Mouse (Mus musculus) ES-CJ7 (cell line): Measurements from ENCODE around the gene Ptbp1.
A peak's percentile ranks its signal among the peaks of the same experiment; 100 is the strongest.

ENCODE experiments used
- DNase-seq: peaks from one replicate; pipeline ENCODE4 v3.0.0; 2011; ENCODE audit warnings: low read depth, low spot score

Ptbp1 gene

DNA sequence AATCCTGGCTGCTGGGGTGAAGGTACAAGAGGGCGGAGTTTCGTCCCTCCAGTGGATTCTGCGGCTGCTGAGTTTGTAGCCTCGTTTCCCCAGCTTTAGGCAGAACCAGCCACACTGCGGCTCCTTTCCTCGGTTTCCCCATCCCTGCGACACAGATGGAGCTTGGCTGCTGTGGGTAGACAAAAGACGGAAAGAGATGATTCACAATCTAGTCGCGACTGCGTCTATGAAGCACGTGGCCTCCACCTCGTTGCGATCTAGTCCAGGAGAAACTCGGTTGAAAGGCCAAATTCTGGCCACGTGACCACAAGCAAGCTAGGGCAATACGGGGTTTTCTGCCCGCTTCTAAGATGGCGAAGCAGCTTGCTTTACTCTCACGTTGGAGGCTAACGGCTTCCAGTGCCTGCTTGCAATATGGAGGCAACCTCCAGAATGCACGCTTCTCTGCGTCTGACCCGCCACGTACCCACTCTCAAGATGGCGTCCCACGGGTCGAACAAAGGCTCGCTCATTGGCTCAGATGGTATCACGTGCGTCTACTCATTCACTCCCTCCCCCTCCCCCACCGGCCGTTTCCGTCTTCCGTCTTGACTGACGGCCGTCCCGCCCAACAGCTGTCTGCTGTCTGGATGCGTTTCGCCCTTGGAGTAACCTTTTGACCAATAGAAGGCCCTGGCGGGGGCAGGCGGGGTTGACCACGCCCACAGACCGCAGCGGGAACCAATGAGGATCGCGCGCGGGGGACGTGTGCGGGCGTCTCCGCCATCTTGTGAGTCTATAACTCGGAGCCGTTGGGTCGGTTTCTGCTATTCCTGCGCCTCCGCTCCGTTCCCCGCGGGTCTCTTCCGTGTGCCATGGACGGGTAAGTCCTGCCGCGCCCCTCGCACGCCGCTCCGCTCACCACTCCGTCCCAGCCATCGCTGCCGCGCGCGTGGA is at the start of gene Ptbp1:
Ptbp1 (plus strand) TSS at position 568 of the 936 bp plus-strand sequence.
- DNase-seq, result peak; percentile 100

- DNase-seq, result no peak
Observed at GRCm38 (mm10) chr10:79805636-79806035, 48.6 kb upstream of the Ptbp1 start.

- DNase-seq, result no peak
Observed at GRCm38 (mm10) chr10:79806331-79806730, 47.9 kb upstream of the Ptbp1 start.

DNA sequence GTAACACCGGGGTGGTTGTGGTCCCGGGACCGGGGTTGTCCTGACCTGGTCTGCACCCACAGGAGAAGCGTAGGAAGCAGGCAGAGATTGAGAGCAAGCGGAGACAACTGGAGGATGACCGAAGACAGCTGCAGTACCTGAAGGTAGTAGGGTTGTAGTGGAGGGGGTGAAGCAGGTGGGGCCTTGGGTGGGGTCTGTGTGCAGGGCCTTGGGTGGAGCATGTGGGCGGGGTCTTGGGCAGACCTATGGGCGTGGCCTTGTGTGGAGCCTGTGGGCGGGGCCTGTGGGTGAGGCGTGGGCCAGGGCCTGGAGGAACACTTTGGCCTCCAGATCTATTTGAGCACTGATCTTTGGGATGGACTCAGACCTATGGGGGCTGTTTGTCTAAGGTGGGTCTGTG is 47.3 kb upstream of the Ptbp1 start:
- peak; percentile 69 for DNase-seq

GRCm38 (mm10) chr10:79807826-79808225 is 46.4 kb upstream of the Ptbp1 start:
- DNase-seq, result no peak

DNA sequence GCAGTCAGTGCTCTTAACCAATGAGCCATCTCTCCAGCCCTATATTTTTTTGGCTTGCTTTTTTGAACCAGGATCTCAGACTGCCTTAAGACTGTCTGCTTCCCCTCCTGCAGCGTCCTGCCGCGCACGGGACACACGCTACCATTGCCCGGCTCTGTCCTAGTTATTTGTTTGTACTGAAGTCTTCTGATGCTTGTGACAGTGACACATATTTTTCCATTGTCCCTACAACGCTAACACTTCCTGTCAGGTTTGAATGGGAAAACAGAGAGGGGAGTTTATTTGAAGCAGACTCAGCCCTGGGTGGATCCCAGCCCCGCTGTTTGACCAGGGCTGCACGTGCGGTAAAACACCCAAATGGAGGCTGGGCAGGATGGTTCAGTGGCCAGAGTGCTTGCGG is 45.5 kb upstream of the Ptbp1 start:
- no peak for DNase-seq

- DNase-seq, result peak; percentile 76
Observed at GRCm38 (mm10) chr10:79811736-79812637, 42.2 kb upstream of the Ptbp1 start.

GRCm38 (mm10) chr10:79814271-79814842 is 39.9 kb upstream of the Ptbp1 start:
- no peak for DNase-seq

GRCm38 (mm10) chr10:79815671-79816494 is 38.3 kb upstream of the Ptbp1 start:
- DNase-seq, result no peak

DNA sequence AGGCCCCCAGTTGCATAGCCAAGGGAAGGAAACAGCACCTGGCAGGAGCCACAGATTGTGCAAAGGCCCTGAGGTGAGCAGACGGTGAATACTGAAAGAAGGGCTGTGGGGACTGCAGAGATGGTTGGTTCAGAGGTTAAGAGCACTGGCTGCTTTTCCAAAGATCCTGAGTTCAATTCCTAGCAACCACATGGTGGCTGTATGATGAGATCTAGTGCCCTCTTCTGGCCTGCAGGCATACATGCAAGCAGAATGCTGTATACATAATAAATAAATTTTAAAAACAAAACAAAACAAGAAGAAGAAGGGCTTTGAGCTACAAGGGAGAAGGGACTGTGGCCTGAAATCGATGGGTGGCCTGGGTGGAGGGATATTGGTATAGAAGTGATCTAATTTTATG is 37.1 kb upstream of the Ptbp1 start:
- no peak for DNase-seq

- DNase-seq, result no peak
Observed at GRCm38 (mm10) chr10:79818225-79818624, 36.0 kb upstream of the Ptbp1 start.

GRCm38 (mm10) chr10:79819606-79820005 is 34.6 kb upstream of the Ptbp1 start:
- DNase-seq, result no peak

GRCm38 (mm10) chr10:79820277-79820676 is 34.0 kb upstream of the Ptbp1 start:
- no peak for DNase-seq

DNA sequence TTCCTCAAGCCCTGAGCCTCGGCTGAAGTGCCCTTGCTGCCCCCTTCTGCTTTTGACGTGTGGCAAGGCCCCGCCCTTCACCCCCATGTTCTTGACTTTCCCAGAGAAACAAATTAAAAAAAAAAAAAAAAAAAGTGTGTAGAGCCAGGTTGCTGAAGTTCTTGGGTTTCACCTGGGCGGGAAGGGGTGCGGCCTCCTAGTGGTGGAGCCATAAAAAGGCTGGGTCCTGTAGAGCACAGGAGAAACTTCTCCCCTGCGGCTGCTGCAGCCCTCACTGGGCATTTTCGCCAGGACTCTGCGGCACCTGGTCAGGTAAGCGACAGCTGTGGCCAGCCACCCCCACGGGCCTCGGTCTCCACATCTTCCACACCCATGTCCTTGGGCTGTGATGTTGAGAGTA is 33.4 kb upstream of the Ptbp1 start, which contains the start of gene Misp:
Misp (plus strand) TSS at position 208 of the 400 bp plus-strand sequence.
- DNase-seq, result no peak

- DNase-seq, result no peak
Observed at GRCm38 (mm10) chr10:79821731-79822130, 32.5 kb upstream of the Ptbp1 start.

GRCm38 (mm10) chr10:79822372-79822771 is 31.9 kb upstream of the Ptbp1 start:
- no peak for DNase-seq

GRCm38 (mm10) chr10:79823011-79823410 is 31.2 kb upstream of the Ptbp1 start:
- no peak for DNase-seq

GRCm38 (mm10) chr10:79824413-79824812 is 29.8 kb upstream of the Ptbp1 start:
- DNase-seq, result no peak

- no peak for DNase-seq
Observed at GRCm38 (mm10) chr10:79831583-79831982, 22.6 kb upstream of the Ptbp1 start.

GRCm38 (mm10) chr10:79832026-79832785 is 22.0 kb upstream of the Ptbp1 start:
- no peak for DNase-seq
